Mouse (Mus musculus): ENCODE results near the gene Wwox. TPM values are rescaled to one million over a fixed set of nuclear protein-coding genes. Genes with fewer than 3 reads are reported as not detected.

Wwox gene
- total RNA-seq, 2 experiments from 2014 or later, result 10.5 to 12.5 TPM

GRCm38 (mm10) chr8:115249688-115250366 is 810.4 kb downstream of the Wwox start:
- DNase-seq, result no peak

- DNase-seq, result no peak
These were observed 816.1 kb downstream of the Wwox start for GRCm38 (mm10) chr8:115255550-115255949.

GRCm38 (mm10) chr8:115257417-115257816 is 818.0 kb downstream of the Wwox start:
- DNase-seq, result no peak

- no peak for DNase-seq
These were observed 820.4 kb downstream of the Wwox start for GRCm38 (mm10) chr8:115259806-115260205.

GRCm38 (mm10) chr8:115267196-115267595 is 827.7 kb downstream of the Wwox start:
- no peak for DNase-seq

- DNase-seq, result no peak
These were observed 830.1 kb downstream of the Wwox start for GRCm38 (mm10) chr8:115269601-115270000.

- no peak for DNase-seq
These were observed 834.5 kb downstream of the Wwox start for GRCm38 (mm10) chr8:115273976-115274375.

GRCm38 (mm10) chr8:115276281-115276680 is 836.8 kb downstream of the Wwox start:
- DNase-seq, result no peak

GRCm38 (mm10) chr8:115278291-115278690 is 838.8 kb downstream of the Wwox start:
- no peak for DNase-seq

GRCm38 (mm10) chr8:115290224-115290623 is 850.8 kb downstream of the Wwox start:
- no peak for DNase-seq

- no peak for DNase-seq
These were observed 857.3 kb downstream of the Wwox start for GRCm38 (mm10) chr8:115296760-115297159.

GRCm38 (mm10) chr8:115302484-115302883 is 863.0 kb downstream of the Wwox start:
- no peak for DNase-seq

- DNase-seq, result no peak
These were observed 868.0 kb downstream of the Wwox start for GRCm38 (mm10) chr8:115307412-115307811.

GRCm38 (mm10) chr8:115311003-115311402 is 871.5 kb downstream of the Wwox start:
- no peak for DNase-seq

GRCm38 (mm10) chr8:115312371-115312770 is 872.9 kb downstream of the Wwox start:
- DNase-seq, result no peak

GRCm38 (mm10) chr8:115322501-115322900 is 883.0 kb downstream of the Wwox start:
- no peak for DNase-seq

- peak; percentile 2 to 13 for DNase-seq
These were observed 891.2 kb downstream of the Wwox start for GRCm38 (mm10) chr8:115330671-115331070.

- no peak for DNase-seq
These were observed 894.5 kb downstream of the Wwox start for GRCm38 (mm10) chr8:115333972-115334371.

- DNase-seq, result no peak
These were observed 896.9 kb downstream of the Wwox start for GRCm38 (mm10) chr8:115336361-115336760.

GRCm38 (mm10) chr8:115348704-115349103 is 909.2 kb downstream of the Wwox start:
- DNase-seq, result no peak

GRCm38 (mm10) chr8:115350707-115351106 is 911.3 kb downstream of the Wwox start:
- no peak for DNase-seq

GRCm38 (mm10) chr8:115357663-115358335 is 918.3 kb downstream of the Wwox start:
- no peak for DNase-seq

- no peak for DNase-seq
These were observed 919.0 kb downstream of the Wwox start for GRCm38 (mm10) chr8:115358481-115358880.

- no peak for DNase-seq
These were observed 920.2 kb downstream of the Wwox start for GRCm38 (mm10) chr8:115359701-115360100.

All from layer of hippocampus, postnatal 36 days (tissue).